Mouse (Mus musculus): Measurements from ENCODE around the gene Rasgrf1.

- TF ChIP-seq CTCF (IDR thresholded peaks at IDR 0.05; ENCODE audit: control insufficient read depth, insufficient read depth, insufficient read length) (no peak), MAX (IDR thresholded peaks at IDR 0.05) (no peak), FOSL1 (IDR thresholded peaks at IDR 0.05; ENCODE audit: insufficient read depth, low read length, poor library complexity, severe bottlenecking) (no peak), MYOD1 (IDR thresholded peaks at IDR 0.05; ENCODE audit: control insufficient read depth, insufficient read length, low read depth) (no peak), CEBPB (IDR thresholded peaks at IDR 0.05; ENCODE audit: low read depth) (no peak), USF1 (IDR thresholded peaks at IDR 0.05; ENCODE audit: low read depth) (no peak), MYOG (IDR thresholded peaks at IDR 0.05; ENCODE audit: control insufficient read depth, extremely low read depth, insufficient read length) (no peak)
Observed at GRCm38 (mm10) chr9:89948602-89949001, 38.9 kb downstream of the Rasgrf1 start.
